Mouse (Mus musculus): ENCODE results near the gene Gm16253.

Gm16253 gene

DNA sequence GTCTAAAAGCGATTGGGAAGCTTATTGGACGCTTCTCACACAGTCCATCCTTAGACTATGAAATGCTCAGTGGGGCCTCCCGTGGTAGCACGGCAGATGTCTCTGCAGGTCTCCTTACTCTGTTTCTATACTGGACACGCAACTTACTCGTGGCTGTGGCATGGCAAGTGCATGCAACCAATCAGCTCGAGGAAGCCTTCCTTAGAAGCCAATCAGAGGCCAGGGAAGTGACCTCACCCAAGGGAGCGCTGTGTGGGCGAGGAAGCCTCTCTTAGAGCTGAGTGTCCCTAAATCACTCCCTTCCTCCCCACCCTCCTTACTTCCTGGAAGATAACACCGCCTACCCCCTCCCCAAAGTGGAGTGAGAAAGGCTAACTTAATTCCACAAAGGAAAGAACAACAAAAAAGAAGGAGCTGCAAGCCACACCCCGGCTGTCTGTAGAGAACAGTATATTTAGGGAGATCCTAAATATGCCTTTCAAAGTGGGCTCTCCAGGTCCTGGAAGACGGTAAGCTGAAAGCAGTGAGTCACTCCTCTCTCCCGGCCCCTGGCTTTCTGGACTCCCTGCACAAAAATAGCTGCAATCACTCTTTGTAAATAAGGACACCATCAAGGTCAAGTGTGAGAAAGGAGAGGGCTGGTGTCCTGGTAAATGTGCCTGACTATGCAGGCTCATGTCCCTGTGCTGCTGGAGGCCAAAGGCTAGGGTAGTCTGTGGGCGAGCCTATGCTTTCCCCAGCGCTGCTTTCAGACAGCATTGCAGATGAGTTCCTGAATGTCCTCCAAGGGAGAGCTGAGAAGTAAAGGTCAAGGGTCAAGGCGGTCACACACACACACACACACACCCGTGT lies at the start of gene Gm16253:
Gene Gm16253, plus strand, starts transcription at position 295 of the 852 bp plus-strand sequence.
- peak; percentile 94 for DNase-seq

GRCm38 (mm10) chr3:96528506-96528905 lies 48.3 kb upstream of the Gm16253 start:
- DNase-seq = peak; percentile 40

DNA sequence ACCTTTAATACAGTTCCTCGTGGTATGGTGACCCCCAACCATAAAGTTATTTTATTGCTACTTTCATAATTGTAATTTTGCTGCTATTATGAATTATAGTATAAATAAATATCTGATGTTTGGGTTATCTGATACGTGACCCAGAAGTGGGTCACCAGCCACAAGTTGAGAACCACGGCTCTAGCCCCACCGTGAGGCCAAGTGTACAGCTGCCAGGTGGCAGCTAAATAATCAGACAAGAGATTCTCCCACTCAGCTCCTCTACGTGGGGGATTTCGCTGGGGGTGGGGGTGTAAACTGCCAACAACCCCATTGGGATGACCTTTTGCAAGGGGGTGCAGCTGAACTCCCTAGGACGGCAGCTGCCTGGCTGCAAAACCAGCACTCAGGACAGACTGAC lies 44.7 kb upstream of the Gm16253 start:
- no peak for DNase-seq

- no peak for DNase-seq
These were observed 42.5 kb upstream of the Gm16253 start for GRCm38 (mm10) chr3:96534300-96534699.

GRCm38 (mm10) chr3:96539316-96539715 lies 37.5 kb upstream of the Gm16253 start:
- DNase-seq = no peak

GRCm38 (mm10) chr3:96540740-96541139 lies 36.0 kb upstream of the Gm16253 start:
- no peak for DNase-seq

- peak; percentile 74 for DNase-seq
These were observed 35.3 kb upstream of the Gm16253 start for GRCm38 (mm10) chr3:96541328-96542078.

- DNase-seq = no peak
These were observed 34.2 kb upstream of the Gm16253 start for GRCm38 (mm10) chr3:96542554-96542953.

DNA sequence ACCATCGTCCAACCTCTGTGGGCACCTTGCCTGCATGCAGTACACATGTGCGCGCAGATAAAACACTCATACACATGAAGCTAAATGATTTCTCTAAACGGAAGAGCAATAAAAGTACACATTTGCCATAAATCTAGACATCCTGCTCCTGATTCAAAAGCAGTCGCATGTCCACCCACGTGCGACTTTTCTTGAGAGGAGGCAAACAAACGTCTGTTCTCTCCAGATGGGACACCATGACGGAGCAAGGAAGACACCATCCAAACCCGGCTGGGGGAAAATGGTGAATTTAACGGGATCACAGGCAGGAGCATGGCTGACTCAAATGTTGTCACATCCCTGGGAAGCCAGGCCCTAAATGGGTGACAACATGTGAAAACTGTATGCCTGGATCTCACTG lies 33.4 kb upstream of the Gm16253 start:
- no peak for DNase-seq

DNA sequence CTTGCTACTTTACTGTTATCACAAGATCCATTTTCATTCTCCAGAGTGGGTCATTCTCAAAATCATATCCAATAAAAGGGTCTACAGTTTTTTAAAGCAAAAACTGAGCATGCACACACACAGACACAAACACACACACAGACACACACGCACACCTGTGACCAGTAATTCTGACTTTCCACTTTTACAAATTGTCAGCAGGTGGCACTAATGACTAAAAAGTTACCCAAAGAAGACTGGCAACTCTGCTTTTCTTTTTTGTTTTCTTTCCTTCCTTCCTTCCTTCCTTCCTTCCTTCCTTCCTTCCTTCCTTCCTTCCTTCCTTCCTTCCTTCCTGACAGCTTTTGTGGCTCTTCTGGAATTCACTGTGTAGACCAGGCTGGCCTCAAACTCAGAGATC lies 31.2 kb upstream of the Gm16253 start:
- no peak for DNase-seq

GRCm38 (mm10) chr3:96546880-96547279 lies 29.9 kb upstream of the Gm16253 start:
- DNase-seq = no peak

DNA sequence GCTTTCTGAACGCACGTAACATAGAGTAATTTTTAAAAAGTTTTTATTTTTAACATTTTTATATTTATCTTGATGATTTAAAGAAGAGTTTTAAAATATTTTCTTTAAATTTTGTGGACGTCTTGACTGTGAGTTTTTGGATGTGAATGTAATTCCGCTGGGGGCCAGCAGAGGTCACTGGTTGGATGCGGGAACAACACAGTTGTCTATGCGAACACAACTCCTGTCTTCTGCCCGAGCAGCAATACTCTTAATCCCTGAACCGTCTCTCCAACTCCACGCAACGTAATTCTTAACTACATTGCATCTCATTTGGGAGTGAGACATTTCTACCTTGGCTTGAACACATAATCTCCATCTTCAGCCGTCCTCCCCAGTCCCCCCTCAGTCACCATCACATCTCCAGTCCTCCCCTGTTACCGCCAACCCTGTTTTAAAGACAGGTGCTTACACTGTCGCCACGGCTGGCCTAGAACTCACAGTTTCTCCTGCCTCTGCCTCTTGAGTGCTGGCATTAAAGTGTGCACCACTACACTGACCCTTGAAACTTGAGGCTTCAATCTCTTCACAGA lies 29.3 kb upstream of the Gm16253 start:
- DNase-seq = peak; percentile 75

GRCm38 (mm10) chr3:96548824-96549223 lies 28.0 kb upstream of the Gm16253 start:
- no peak for DNase-seq

GRCm38 (mm10) chr3:96549346-96549745 lies 27.4 kb upstream of the Gm16253 start:
- DNase-seq = no peak

- DNase-seq = peak; percentile 54
These were observed 25.6 kb upstream of the Gm16253 start for GRCm38 (mm10) chr3:96551203-96551602.

GRCm38 (mm10) chr3:96551890-96552289 lies 24.9 kb upstream of the Gm16253 start:
- no peak for DNase-seq

DNA sequence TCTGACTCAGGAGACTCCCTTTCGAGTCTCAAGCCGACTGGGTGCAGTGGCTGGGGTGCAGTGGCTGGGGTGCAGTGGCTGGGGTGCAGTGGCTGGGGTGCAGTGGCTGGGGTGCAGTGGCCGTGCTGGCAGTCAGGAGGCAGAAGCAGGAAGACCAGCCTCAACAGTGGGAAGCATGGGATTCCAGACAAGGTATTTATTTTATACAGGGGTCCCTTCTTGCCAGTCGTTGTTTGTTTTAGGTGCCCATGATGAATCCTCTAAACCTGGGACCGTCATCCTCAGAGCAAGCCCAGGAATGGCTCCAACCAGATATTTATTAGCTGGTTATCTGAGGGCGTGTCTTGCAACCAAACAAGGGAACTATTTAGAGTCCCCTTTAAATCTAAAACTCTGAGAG lies 23.2 kb upstream of the Gm16253 start:
- no peak for DNase-seq

DNA sequence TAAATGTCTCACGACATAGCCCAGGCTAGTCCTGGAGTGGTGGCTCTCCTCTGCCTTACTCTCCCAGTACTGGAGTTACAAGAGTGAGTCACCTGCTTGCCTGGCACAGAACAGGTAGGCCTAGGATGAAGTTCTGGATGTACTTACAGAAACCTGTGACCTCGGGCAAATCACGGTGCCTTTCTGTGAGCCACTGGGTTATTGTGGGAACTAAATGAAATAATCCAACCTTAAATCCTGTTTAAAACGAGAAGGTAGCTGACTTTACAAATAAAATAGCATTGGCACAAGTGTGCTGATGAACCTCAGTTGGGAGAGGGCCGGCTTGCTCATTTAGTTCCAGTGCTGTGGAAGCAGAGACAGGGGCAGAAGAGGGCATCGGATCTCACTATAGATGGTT lies 22.5 kb upstream of the Gm16253 start:
- no peak for DNase-seq

GRCm38 (mm10) chr3:96555041-96555596 lies 21.7 kb upstream of the Gm16253 start:
- DNase-seq = peak; percentile 84

DNA sequence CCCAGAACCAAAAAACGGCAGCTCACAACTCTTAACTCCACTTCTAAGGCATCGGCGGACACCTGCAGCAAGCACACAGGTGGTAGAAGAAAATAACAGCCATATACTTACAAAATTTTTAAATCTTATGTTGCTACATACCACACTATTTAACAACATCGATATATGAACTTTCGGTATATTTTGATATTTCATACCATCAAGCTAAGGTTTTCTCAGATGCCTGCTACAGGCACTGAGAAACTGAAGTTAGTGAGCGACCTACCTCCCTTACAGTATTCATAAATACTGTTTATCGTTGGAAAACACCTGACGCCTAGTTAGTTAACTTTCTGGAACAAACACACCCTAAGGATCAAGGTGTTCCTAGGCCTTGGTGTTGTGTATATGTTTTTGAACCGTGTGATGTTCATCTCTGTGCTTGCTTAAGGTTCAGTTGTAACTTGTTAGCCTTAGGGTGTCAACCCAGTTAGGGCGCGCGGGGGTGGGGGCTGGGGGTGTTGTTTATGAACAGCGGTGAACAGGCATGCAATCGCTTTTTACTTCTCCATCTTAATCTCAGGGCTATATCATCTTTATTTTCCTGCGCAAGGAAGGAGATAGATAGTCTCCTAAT lies 20.7 kb upstream of the Gm16253 start:
- DNase-seq = no peak

DNA sequence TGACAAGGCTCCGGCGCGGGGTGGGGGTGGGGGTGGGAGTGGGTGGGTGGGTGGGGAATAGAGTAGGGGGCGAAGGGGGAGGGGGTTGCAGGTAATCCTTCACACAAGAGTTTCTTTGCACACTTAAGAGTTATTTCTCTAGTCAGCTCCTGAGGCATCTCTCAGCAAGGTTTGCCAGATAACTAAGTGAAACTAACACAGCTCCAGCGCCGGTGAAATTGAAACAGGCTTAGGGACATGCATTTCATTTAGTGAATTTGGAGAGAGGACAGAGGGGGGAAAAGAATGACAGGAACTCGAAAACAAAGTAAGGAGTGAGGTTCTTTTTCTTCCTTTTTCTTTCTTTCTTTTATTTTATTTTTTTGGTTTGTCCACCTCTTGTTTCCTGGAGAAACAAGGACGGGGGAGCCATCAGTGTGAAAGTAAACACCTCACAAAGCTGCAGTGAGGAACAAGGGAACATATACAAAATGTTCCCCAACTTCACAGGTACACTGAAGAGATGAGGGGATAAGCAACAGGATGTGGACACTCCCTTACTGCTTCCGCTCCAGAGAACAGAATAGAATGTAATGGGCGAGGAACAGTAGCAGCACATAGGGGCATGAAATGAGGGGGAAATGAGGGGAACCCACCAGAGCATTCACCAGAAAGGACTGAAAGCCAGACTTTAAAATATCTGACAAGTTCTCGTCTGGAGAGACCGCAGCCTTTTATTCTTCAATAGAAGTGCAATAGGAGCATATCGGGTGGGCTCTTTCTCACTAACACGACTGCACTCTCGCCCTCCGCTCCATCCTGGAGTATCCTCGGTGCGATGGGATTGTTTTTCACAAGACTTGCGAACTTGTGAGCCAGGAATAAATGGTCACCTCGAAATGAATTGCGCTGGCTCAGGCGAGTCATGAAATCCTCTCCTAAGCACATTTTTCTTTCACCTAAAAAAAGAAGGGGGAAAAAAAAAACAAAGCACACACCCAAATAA lies 19.8 kb upstream of the Gm16253 start:
- DNase-seq = peak; percentile 45

GRCm38 (mm10) chr3:96557694-96558093 lies 19.1 kb upstream of the Gm16253 start, which contains the start of gene Txnip:
Gene Txnip (plus strand): TSS chr3:96557957.
- peak; percentile 99 for DNase-seq
